Mouse (Mus musculus): ENCODE measurements around the gene Lrrc46.

Gene Lrrc46

DNA sequence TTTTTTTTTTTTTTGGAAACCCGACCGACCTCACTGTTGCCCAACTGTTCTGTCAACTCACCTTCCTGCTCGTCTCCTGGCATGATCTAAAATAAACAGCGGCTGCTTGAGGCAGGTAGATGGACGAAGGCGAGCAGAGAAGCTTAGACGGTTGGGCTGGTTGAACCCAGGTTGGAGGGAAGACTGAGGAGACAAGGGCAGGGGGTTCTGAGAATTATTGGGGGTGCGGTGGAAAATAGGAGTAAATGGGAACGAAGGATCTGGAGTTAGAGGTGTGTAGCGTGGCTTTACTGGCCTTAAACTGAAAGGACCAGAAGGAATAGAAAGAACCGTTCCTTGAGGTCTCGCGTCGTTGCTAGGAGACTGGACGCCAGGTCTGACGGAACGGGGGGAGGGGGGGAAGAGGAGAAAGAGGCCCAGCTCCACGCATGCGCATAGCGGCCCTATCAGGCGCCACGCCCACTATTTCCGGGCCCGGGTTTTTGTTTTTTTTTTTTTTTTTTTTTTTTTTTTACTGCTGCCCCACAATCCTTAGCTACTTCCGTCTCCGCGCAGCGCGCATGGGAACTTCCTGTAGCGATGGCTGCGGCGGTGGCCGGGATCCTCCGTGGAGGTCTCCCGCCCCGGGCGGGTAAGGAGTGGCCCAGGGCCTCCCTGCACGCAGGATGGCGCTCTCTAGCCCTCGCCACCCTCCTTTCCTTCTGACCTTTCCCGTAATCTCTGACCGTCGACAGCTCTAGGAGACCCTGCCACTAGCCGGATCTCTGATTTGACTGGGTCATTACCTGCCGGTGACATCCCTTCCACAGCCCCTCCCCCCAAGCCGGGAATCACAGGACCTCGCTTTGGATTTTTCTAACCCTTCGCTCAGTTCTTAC lies at the start of gene Lrrc46, which contains the start of gene Mrpl10:
Gene Lrrc46 (minus strand): TSS at position 386 of the 878 bp plus-strand sequence.
Gene Mrpl10 (plus strand): TSS at position 539 of the 878 bp plus-strand sequence.
- peak; percentile 96 for DNase-seq (ENCODE audit: low read depth, low spot score)

DNA sequence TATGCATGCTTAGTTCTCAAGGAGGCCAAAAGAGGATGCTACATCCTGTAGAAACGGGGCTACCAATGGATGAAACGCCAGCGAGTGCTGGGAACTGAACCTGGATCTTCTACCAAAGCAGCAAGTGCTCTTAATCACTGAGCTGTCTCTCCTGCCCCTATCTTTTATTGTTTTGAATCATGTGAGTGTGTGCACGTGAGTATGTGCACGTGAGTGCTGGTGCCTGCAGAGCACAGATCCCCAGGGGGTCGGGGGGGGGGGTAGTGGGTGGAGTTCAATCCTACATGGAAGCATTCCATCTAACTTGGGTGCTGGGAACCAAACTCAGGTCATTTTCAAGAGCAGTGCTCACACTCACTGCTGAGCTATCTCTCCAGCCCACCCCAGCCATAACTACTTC lies 45.2 kb upstream of the Lrrc46 start:
- no peak for DNase-seq (ENCODE audit: low read depth, low spot score)

DNA sequence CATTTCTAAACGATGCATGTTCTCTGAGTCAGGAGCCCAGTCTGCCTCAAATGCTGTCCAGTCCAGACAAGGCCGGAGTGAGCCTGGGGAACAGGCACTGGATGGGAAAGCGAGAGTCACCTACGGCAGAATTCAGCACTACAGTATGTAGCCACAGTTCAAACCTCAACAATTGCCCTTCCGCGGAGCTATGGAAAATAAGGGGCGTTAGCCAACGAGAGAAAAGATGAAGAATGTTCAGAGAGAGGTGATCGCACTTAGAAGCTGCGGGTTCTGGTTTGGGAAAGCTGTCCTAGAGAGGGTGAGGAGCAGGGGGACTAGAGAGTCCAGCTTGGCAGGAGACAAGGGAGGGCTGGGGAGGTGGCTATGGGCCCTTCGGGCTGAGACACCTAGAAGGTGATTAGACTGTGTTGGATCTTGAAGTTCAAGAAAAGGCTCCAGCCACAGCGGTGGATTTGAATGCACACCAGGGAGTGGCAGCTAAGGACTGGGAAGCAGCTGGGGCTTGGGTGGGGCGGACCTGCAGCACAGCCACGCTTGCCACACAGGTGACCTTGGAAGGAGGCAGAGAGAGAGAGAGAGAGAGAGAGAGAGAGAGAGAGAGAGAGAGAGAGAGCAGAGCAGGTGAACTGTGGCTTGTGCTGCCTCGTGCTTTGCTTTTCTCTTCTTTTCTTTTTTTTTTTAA lies 43.8 kb upstream of the Lrrc46 start:
- DNase-seq (ENCODE audit: low read depth, low spot score): no peak

DNA sequence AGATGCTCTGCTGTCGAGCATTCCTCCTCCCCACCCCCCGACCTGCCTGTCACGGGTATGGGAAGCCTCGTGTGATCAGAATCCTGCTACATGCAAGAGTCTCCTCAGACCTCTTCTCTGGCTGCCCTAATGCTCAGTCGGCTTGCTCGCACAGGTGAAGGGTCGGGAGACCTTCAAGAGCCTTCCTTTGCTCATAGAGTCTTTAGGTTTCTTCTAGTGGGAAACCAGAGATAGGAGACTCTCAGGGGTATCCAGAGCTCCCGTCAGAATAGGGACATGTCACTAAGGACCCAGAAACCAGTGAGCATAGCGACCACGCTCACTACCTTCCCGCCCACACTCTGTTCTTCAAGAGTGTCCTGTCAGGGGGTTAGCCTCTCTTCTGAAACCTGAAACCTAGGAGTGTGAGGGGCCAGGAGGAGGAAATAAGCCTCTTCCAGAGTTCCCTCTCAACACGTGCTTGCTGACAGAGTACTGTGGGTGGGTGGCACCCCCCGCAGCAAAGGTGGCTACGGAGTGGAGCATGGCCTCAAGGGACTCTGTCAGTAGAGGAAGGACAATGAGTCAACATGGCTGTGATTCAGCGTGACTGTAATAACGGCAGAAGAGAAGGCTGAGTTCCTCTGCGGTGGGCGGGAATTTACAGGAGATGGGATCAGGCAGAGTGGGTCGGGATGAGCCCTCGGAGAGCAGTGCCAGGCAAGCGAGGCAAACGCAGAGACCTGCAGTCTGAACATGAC lies 42.4 kb upstream of the Lrrc46 start:
- DNase-seq (ENCODE audit: low read depth, low spot score): no peak

DNA sequence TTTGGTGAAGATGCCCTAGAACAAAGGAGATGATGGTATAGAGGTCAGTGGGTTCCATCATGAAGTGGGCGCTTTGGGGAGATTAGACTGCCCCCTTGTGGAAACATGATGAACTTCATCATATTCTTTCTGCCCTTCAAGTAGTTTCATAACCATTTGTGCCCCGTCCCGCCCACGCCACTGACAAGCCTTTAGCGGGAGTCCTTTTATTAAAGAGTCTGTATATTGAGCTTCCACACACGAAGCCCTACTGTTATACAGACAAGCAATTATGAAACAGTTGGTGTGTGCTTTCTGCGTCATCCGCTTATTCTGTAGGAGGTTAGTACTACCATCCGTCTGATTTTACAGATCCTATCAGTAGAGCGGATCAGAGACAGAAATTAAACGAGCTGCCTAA lies 41.8 kb upstream of the Lrrc46 start:
- no peak for DNase-seq (ENCODE audit: low read depth, low spot score)

- no peak for DNase-seq (ENCODE audit: low read depth, low spot score)
Observed at GRCm38 (mm10) chr11:97080291-97080690, 39.1 kb upstream of the Lrrc46 start.

- DNase-seq (ENCODE audit: low read depth, low spot score): no peak
Observed at GRCm38 (mm10) chr11:97078751-97079150, 37.5 kb upstream of the Lrrc46 start.

DNA sequence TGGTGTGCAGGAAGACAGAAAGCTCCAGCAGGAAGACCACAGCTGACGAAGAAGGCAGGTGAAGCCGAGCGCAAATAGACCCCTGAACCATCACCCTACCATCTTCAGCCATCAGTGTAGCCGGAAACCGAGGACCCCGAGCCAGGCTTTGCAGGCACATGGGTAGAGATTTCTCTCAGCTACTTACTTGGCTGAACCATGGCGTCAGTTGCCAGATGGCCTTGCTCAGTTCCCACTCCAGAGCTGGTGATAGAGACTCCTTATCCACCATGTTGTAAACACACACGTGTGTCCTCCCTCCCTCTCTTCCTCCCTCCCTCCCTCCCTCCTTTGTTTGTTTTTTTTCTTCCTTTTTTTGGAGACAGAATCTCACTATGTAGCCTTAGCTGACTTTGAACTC lies 33.0 kb upstream of the Lrrc46 start:
- no peak for DNase-seq (ENCODE audit: low read depth, low spot score)

DNA sequence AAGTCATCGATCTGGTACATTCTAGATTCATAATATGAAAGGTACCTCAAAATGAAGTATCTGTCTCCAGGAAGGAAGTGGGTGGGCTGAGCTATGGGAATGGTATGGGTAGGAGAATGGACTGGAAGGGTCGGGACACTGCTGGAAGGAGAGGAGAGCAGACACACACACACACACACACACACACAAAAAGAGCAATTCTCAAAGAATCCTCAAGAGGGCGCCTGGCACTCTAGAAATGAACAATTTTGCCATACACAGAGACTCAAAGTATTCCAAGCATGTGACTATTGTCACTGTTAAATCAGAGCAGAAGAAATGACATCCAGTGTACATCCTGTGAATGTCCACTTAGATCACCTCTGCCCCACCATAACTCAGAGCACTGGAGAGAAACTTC lies 31.3 kb upstream of the Lrrc46 start:
- no peak for DNase-seq (ENCODE audit: low read depth, low spot score)

DNA sequence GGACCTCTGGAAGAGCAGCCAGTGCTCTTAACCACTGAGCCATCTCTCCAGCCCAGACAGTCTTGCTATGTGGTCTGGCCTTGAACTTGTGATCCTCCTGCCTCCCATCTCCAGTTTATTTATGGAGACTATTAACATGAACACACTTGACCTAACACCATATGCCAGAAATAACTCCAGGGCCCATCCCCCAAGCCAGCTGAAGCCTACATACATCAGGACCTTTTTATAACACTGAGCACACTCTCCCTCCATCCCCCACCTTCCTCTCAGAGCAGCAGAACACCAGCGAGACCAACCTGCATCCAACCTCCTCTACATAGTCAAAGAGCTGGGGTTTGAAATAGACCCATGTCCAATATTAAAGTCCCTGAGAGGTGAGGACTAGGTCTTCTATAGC lies 29.9 kb upstream of the Lrrc46 start:
- DNase-seq (ENCODE audit: low read depth, low spot score): no peak

GRCm38 (mm10) chr11:97069770-97070169 lies 28.6 kb upstream of the Lrrc46 start:
- DNase-seq (ENCODE audit: low read depth, low spot score): no peak

DNA sequence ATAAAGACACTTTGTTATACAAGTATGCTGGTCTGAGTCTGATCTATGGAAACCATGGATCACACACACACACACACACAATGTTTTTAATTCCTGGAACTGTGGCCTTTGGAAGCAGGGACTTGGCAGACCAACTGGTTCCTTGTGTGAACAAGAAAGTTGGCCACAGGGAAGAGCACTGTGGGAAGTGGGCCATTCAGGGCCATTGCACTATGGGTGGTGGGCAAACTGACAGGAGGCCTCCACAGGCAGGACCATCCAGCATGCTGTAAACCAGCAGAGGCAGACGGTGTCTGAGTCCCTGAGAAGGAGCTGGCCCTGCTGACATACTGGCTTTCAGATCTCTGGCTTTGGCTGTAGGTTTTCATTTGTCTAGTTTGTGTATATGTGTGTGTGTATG lies 28.1 kb upstream of the Lrrc46 start:
- no peak for DNase-seq (ENCODE audit: low read depth, low spot score)

GRCm38 (mm10) chr11:97066656-97067360 lies 25.6 kb upstream of the Lrrc46 start:
- DNase-seq (ENCODE audit: low read depth, low spot score): peak; percentile 89

- DNase-seq (ENCODE audit: low read depth, low spot score): no peak
Observed at GRCm38 (mm10) chr11:97065538-97066295, 24.5 kb upstream of the Lrrc46 start.

- DNase-seq (ENCODE audit: low read depth, low spot score): no peak
Observed at GRCm38 (mm10) chr11:97063921-97064295, 22.7 kb upstream of the Lrrc46 start.

DNA sequence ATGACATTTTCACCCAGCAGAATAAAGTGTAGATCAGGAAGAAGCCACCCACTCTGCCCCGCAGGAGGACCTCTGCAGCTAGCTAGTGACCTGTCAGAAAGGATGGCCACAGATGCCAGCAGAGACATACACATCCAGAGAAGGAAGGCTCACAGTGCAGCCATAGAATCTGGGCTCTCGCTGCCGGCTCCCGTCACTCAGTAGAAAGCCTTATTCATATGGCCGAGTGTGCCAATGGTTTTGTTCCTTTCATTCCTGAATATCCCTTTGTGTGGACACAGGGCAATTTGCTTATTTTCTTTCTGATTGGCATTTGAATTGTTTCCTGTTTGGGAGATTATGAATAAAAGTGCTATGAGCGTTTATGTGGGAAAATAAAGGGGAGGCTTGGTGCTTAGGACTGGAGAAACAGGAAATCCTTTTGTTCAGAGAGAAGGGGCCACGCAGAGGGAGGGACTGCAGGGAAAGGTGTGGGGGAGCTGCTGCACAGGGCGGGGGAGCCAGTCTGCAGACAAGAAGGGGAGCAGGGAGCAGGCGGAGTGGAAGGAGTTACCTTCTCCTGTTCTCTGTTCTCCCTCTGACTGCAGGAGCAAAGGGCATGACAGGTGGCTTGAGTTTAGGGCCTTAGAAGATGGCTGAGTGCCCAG lies 22.2 kb upstream of the Lrrc46 start:
- DNase-seq (ENCODE audit: low read depth, low spot score): no peak

GRCm38 (mm10) chr11:97052219-97052646 lies 11.0 kb upstream of the Lrrc46 start:
- DNase-seq (ENCODE audit: low read depth, low spot score): no peak

- no peak for DNase-seq (ENCODE audit: low read depth, low spot score)
Observed at GRCm38 (mm10) chr11:97050944-97051586, 9.9 kb upstream of the Lrrc46 start.

- no peak for DNase-seq (ENCODE audit: low read depth, low spot score)
Observed at GRCm38 (mm10) chr11:97050216-97050943, 9.2 kb upstream of the Lrrc46 start, which contains the start of gene Osbpl7. TSS of gene Osbpl7 (plus strand) at chr11:97050628.

Data from WW6 (cell line).